Mouse (Mus musculus) liver, embryonic 12.5 days (tissue): Measurements from ENCODE around the gene Ola1. TPM values are rescaled to one million over a fixed set of nuclear protein-coding genes. Genes with fewer than 3 reads are reported as not detected.

ENCODE experiments used
- ATAC-seq: fragments of 200-750 bp; cut with Nextera tagmentation; 2 replicates; pipeline ENCODE4 v1.8.0; 2017; ENCODE audit warnings: moderate number of reproducible peaks, mild to moderate bottlenecking, moderate library complexity
- H3K27ac ChIP-seq: fragments of 300-500 bp; sonication (generic); 2 replicates; pipeline ENCODE4 v1.5.1; 2016; ENCODE audit warnings: mild to moderate bottlenecking
- H3K27me3 ChIP-seq: fragments of 300-500 bp; sonication (generic); replicated peaks from 2 replicates; pipeline ENCODE4 v1.6.1; 2016; ENCODE audit warnings: mild to moderate bottlenecking, moderate library complexity
- H3K36me3 ChIP-seq: fragments of 300-500 bp; sonication (generic); 2 replicates; pipeline ENCODE4 v1.6.1; 2016; ENCODE audit warnings: mild to moderate bottlenecking, moderate library complexity
- H3K4me1 ChIP-seq: fragments of 300-500 bp; sonication (generic); 2 replicates; pipeline ENCODE4 v1.6.1; 2016
- H3K4me2 ChIP-seq: fragments of 300-500 bp; sonication (generic); 2 replicates; pipeline ENCODE4 v1.6.1; 2016; ENCODE audit warnings: mild to moderate bottlenecking, moderate library complexity
- H3K4me3 ChIP-seq: fragments of 300-500 bp; sonication (generic); 2 replicates; pipeline ENCODE4 v1.5.1; 2016; ENCODE audit warnings: mild to moderate bottlenecking, moderate library complexity
- H3K9ac ChIP-seq: fragments of 300-500 bp; sonication (generic); 2 replicates; pipeline ENCODE4 v1.6.1; 2016; ENCODE audit warnings: mild to moderate bottlenecking, moderate library complexity
- H3K9me3 ChIP-seq: fragments of 300-500 bp; sonication (generic); replicated peaks from 2 replicates; pipeline ENCODE4 v1.6.1; 2016; ENCODE audit warnings: mild to moderate bottlenecking, moderate library complexity
- WGBS: fragments of 180-500 bp; shearing (Covaris S2); methylation state at CpG from one replicate; pipeline ENCODE4 v1.1.7; 2016; ENCODE audit not compliant: insufficient replicate concordance; 5-methylcytosine and 5-hydroxymethylcytosine counted together
- polyA plus RNA-seq: library from polyadenylated mRNA; unstranded; fragments of >200 nt; fragmentation: Nextera tagmentation; extraction: Ambion mirVana; gene quantifications from 2 replicates; pipeline ENCODE4 v1.2.1, GENCODE M21; 2016

Gene Ola1
- polyA plus RNA-seq, 1 experiment from 2014 or later: 72.7 TPM

GRCm38 (mm10) chr2:73213871-73214659 lies 4.7 kb downstream of the Ola1 start:
- Histone ChIP-seq H3K4me1 (peaks cover 45% of the 10 kb centered on the region), H3K4me2 (peak overlapping the region; percentile 97), H3K9me3 (no peaks in the 10 kb centered on the region), H3K9ac (peak overlapping the region; percentile 89), H3K4me3 (peak overlapping the region; percentile 91), H3K27ac (peak overlapping the region; percentile 84), H3K36me3 (peaks cover 29% of the 10 kb centered on the region), H3K27me3 (no peaks in the 10 kb centered on the region; the same call in 1 of the 2 replicates)
- ATAC-seq: peak; percentile 97
- WGBS: under 1% methylated on average over 66 of the region's 68 CpGs

GRCm38 (mm10) chr2:73213539-73213870 lies 5.2 kb downstream of the Ola1 start:
- Histone ChIP-seq H3K27ac (peak overlapping the region; percentile 84), H3K36me3 (peaks cover 33% of the 10 kb centered on the region), H3K4me1 (peaks cover 45% of the 10 kb centered on the region), H3K27me3 (no peaks in the 10 kb centered on the region; the same call in 1 of the 2 replicates), H3K9me3 (no peaks in the 10 kb centered on the region), H3K4me3 (peak overlapping the region; percentile 91), H3K4me2 (peak overlapping the region; percentile 97), H3K9ac (peak overlapping the region; percentile 89)
- 12% methylated on average over 7 of the region's 7 CpGs for WGBS
- ATAC-seq: no peak

- no peak overlapping the region for H3K9ac ChIP-seq
- 83% methylated on average over 6 of the region's 6 CpGs for WGBS
- H3K27me3 ChIP-seq: no peaks in the 10 kb centered on the region
- H3K36me3 ChIP-seq: peaks cover 36% of the 10 kb centered on the region
- no peaks in the 10 kb centered on the region; the same call in 1 of the 2 replicates for H3K4me1 ChIP-seq
- no peak for ATAC-seq
- no peak overlapping the region for H3K27ac ChIP-seq
- no peak overlapping the region for H3K4me2 ChIP-seq
- H3K4me3 ChIP-seq: no peak overlapping the region
- H3K9me3 ChIP-seq: no peaks in the 10 kb centered on the region
Observed at GRCm38 (mm10) chr2:73204328-73204727, 14.4 kb downstream of the Ola1 start.

GRCm38 (mm10) chr2:73188488-73188887 lies 30.2 kb downstream of the Ola1 start:
- Histone ChIP-seq H3K9ac (no peak overlapping the region), H3K9me3 (no peaks in the 10 kb centered on the region), H3K4me2 (no peak overlapping the region), H3K4me3 (no peak overlapping the region), H3K27me3 (no peaks in the 10 kb centered on the region), H3K36me3 (0 out of 2 replicates have a peak, but pooled peaks cover 2% of the 10 kb centered on the region), H3K4me1 (peaks cover 4% of the 10 kb centered on the region; the same call in 1 of the 2 replicates), H3K27ac (no peak overlapping the region)
- WGBS: 87% methylated on average over 2 of the region's 2 CpGs
- no peak for ATAC-seq

DNA sequence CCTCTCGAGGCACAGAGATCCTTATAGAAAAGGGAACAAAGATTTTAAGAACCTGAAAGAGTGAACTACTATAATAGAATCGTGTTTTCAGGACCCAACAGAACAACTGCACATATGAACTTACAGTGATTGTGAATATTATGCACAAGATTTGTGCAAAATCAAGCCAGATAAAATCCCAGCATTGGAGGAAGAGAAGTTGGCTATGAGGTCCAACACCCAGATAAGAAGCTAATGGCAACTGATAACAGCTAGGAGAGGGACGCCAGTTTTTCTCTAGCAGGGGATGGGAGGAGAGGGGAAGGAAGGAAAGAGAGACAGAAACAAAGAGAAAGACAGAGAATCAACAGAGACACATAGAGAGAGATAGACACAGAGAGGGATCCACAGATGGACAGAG lies 33.5 kb downstream of the Ola1 start:
- no peak overlapping the region for H3K4me3 ChIP-seq
- H3K4me1 ChIP-seq: peaks cover 4% of the 10 kb centered on the region; the same call in 1 of the 2 replicates
- WGBS: 47% methylated on average over 3 of the region's 3 CpGs
- no peaks in the 10 kb centered on the region for H3K27me3 ChIP-seq
- H3K4me2 ChIP-seq: no peak overlapping the region
- ATAC-seq: no peak
- no peak overlapping the region for H3K27ac ChIP-seq
- H3K9ac ChIP-seq: no peak overlapping the region
- H3K9me3 ChIP-seq: no peaks in the 10 kb centered on the region
- no peaks in the 10 kb centered on the region for H3K36me3 ChIP-seq

DNA sequence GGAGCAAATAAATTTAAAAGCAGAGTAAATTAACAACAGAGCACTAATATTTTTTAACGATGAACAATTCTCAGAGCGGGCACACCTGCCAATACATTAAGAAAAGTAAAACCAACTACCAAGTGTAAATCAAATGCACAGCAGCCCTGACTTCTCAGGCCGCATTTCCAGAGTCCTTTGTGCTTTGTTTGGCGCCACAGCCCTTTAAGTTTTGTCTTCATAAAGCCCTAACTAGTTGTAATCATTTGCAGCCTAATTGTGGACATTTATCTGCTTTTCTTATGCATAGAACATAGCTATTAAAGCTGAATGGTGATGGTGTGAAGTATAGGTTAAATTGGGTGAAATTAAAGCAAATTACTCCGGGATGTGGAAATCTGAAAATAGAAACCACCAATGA lies 49.2 kb downstream of the Ola1 start:
- Histone ChIP-seq H3K36me3 (no peaks in the 10 kb centered on the region), H3K27ac (no peak overlapping the region), H3K4me1 (no peaks in the 10 kb centered on the region), H3K9ac (no peak overlapping the region), H3K4me3 (no peak overlapping the region), H3K9me3 (no peaks in the 10 kb centered on the region), H3K4me2 (no peak overlapping the region), H3K27me3 (no peaks in the 10 kb centered on the region)
- WGBS: 85% methylated on average over 5 of the region's 5 CpGs
- no peak for ATAC-seq

- no peak overlapping the region for H3K9ac ChIP-seq
- H3K4me1 ChIP-seq: no peaks in the 10 kb centered on the region
- H3K27ac ChIP-seq: no peak overlapping the region
- no peak for ATAC-seq
- H3K27me3 ChIP-seq: no peaks in the 10 kb centered on the region
- H3K9me3 ChIP-seq: no peaks in the 10 kb centered on the region
- H3K4me2 ChIP-seq: no peak overlapping the region
- H3K36me3 ChIP-seq: 0 out of 2 replicates have a peak, but pooled peaks cover 3% of the 10 kb centered on the region
- no peak overlapping the region for H3K4me3 ChIP-seq
Observed at GRCm38 (mm10) chr2:73167126-73167525, 51.6 kb downstream of the Ola1 start.

GRCm38 (mm10) chr2:73164666-73165065 lies 54.1 kb downstream of the Ola1 start:
- Histone ChIP-seq H3K4me2 (no peak overlapping the region), H3K27ac (no peak overlapping the region), H3K4me3 (no peak overlapping the region), H3K4me1 (peaks cover 7% of the 10 kb centered on the region; the same call in 1 of the 2 replicates), H3K9ac (no peak overlapping the region), H3K36me3 (0 out of 2 replicates have a peak, but pooled peaks cover 3% of the 10 kb centered on the region), H3K27me3 (no peaks in the 10 kb centered on the region), H3K9me3 (no peaks in the 10 kb centered on the region)
- ATAC-seq: no peak
- WGBS: 54% methylated on average over 1 of the region's 1 CpGs

DNA sequence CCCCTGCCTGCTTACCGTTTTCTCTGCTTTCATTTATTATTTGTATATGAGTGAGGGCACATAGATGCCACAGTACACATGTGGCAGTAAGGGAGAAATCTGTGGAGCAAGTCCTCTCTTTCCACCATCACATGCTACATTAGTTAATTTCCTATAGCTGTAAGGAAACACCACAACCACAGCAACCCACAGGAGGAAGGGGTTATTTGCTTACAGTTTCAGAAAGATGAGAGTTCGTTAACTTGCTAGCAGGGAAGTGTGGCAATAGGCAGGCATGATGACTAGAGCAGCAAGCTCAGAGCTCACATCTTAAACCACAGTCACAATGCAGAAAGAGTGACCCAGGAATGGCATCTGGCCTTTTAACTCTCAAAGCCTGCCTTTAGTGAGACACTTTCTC lies 58.0 kb downstream of the Ola1 start:
- Histone ChIP-seq H3K9me3 (no peaks in the 10 kb centered on the region), H3K36me3 (peaks cover 13% of the 10 kb centered on the region), H3K27ac (no peak overlapping the region), H3K27me3 (no peaks in the 10 kb centered on the region), H3K4me2 (no peak overlapping the region), H3K9ac (no peak overlapping the region), H3K4me1 (peaks cover 15% of the 10 kb centered on the region), H3K4me3 (no peak overlapping the region)
- ATAC-seq: no peak
- 54% methylated on average over 2 of the region's 2 CpGs for WGBS

DNA sequence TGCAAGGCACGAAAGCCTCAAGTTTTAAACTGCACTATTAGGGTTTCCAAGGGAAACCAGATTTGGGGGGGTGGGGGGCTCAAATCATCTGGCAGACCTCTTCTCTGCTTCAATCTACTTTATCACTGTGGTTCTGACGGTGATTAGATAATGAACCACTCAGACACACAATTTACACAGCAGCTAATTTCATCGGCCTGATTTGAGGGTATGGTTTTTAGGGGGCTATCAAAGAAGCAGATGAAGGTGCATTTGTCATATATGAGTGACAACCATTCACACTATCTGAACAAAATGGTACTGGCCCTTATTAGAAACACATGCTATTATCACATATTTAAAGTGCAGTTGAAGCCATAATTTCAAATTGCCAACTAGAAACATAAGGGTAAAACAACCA lies 61.5 kb downstream of the Ola1 start:
- Histone ChIP-seq H3K4me3 (no peak overlapping the region), H3K4me1 (peaks cover 15% of the 10 kb centered on the region), H3K27me3 (no peaks in the 10 kb centered on the region), H3K27ac (no peak overlapping the region), H3K9me3 (no peaks in the 10 kb centered on the region), H3K4me2 (no peak overlapping the region), H3K36me3 (peaks cover 28% of the 10 kb centered on the region), H3K9ac (no peak overlapping the region)
- 79% methylated on average over 3 of the region's 3 CpGs for WGBS
- no peak for ATAC-seq

DNA sequence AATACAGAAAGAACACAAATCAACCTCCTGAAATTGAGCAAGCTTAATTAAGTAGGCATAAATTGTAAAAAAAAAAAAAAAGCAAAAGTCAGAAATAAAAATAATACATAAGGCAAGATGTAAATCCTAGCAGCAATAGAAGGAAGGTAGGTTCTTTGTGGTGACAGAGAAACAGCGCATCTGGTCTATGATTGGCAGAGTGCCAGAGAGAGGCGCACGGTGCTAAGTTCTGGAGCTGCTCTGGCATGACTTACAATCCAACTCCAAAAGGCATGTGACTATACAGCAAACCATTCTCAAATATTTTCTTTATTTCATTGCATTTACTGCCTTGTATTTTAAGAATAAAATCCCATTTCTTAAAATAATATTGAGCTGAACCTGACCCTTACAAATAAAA lies 68.2 kb downstream of the Ola1 start:
- WGBS: 90% methylated on average over 3 of the region's 3 CpGs
- Histone ChIP-seq H3K27ac (no peak overlapping the region), H3K36me3 (peaks cover 29% of the 10 kb centered on the region), H3K4me2 (no peak overlapping the region), H3K4me1 (no peaks in the 10 kb centered on the region), H3K9me3 (no peaks in the 10 kb centered on the region), H3K27me3 (no peaks in the 10 kb centered on the region), H3K4me3 (no peak overlapping the region), H3K9ac (no peak overlapping the region)
- ATAC-seq: no peak

- Histone ChIP-seq H3K4me1 (no peaks in the 10 kb centered on the region), H3K27me3 (no peaks in the 10 kb centered on the region), H3K27ac (no peak overlapping the region), H3K4me3 (no peak overlapping the region), H3K9me3 (no peaks in the 10 kb centered on the region), H3K9ac (no peak overlapping the region), H3K4me2 (no peak overlapping the region), H3K36me3 (peaks cover 11% of the 10 kb centered on the region)
- 43% methylated on average over 2 of the region's 2 CpGs for WGBS
- ATAC-seq: no peak
Observed at GRCm38 (mm10) chr2:73146111-73146510, 72.6 kb downstream of the Ola1 start.

GRCm38 (mm10) chr2:73143732-73144131 lies 75.0 kb downstream of the Ola1 start:
- Histone ChIP-seq H3K9ac (no peak overlapping the region), H3K27me3 (no peaks in the 10 kb centered on the region), H3K4me1 (no peaks in the 10 kb centered on the region), H3K36me3 (peaks cover 11% of the 10 kb centered on the region), H3K9me3 (no peaks in the 10 kb centered on the region), H3K27ac (no peak overlapping the region), H3K4me2 (no peak overlapping the region), H3K4me3 (no peak overlapping the region)
- WGBS: 82% methylated on average over 2 of the region's 2 CpGs
- no peak for ATAC-seq
